In genomic region chr4:95278714-95279095, GRCm38 (mm10) we compare ENCODE assay signal across 8 mouse cellular contexts.
DNase-seq lines count a peak whose midpoint lies in the region; ATAC-seq lines count a peak whose summit lies in the region.
"Had no signal": no experiment of that assay in that cellular context is flagged by ENCODE, and none has a peak within 500 bp of the region (broad histone marks: within the 10 kb centered on the region; RNA-seq: fewer than 3 reads in every experiment).

No protein-coding gene starts in this region.

- DNase-seq in adrenal gland, postnatal 36 days = peak; percentile 30 to 53
- DNase-seq in embryonic facial prominence, embryonic 14.5 days (ENCODE audit: low spot score) = peak; percentile 78
- peak; percentile 77 for DNase-seq in kidney, postnatal 14 days
- no peak for DNase-seq in liver, embryonic 11.5 days (ENCODE audit: low spot score)
- no peak for DNase-seq in layer of hippocampus, postnatal 36 days

- H3K9ac ChIP-seq in embryonic facial prominence, embryonic 14.5 days (ENCODE audit: low read depth, low read length) = no peak overlapping the region
- H3K9ac ChIP-seq in neural tube, embryonic 14.5 days (replicated peaks; ENCODE audit: low read depth, low read length) = no peak overlapping the region
- H3K9ac ChIP-seq in liver, embryonic 11.5 days (ENCODE audit: low read depth, low read length) = no peak overlapping the region
- H3K9ac ChIP-seq: liver, embryonic 14.5 days had no signal

- no peaks in the 10 kb centered on the region for H3K36me3 ChIP-seq in embryonic facial prominence, embryonic 14.5 days (ENCODE audit: control insufficient read depth, insufficient read depth, low read length)
- no peaks in the 10 kb centered on the region for H3K36me3 ChIP-seq in neural tube, embryonic 14.5 days (ENCODE audit: control insufficient read depth, insufficient read depth, low read length)
- no peaks in the 10 kb centered on the region for H3K36me3 ChIP-seq in liver, embryonic 11.5 days (ENCODE audit: control insufficient read depth, insufficient read depth, low read length)

- H3K9me3 ChIP-seq in embryonic facial prominence, embryonic 14.5 days (ENCODE audit: control insufficient read depth, low read length) = no peaks in the 10 kb centered on the region
- no peaks in the 10 kb centered on the region for H3K9me3 ChIP-seq in neural tube, embryonic 14.5 days (ENCODE audit: control insufficient read depth, low read length)
- H3K9me3 ChIP-seq in liver, embryonic 11.5 days (ENCODE audit: control insufficient read depth, low read length) = no peaks in the 10 kb centered on the region

- no peak overlapping the region for H3K4me3 ChIP-seq in embryonic facial prominence, embryonic 14.5 days (ENCODE audit: low read depth, low read length)
- no peak overlapping the region for H3K4me3 ChIP-seq in neural tube, embryonic 14.5 days (ENCODE audit: low read depth, low read length)
- H3K4me3 ChIP-seq in liver, embryonic 11.5 days (ENCODE audit: low read depth, low read length) = no peak overlapping the region

- 17% methylated on average over 13 of the region's 13 CpGs for WGBS in embryonic facial prominence, embryonic 14.5 days
- 4% methylated on average over 13 of the region's 13 CpGs for WGBS in neural tube, embryonic 14.5 days
- 49% methylated on average over 13 of the region's 13 CpGs for WGBS in liver, embryonic 11.5 days

- H3K27me3 ChIP-seq in embryonic facial prominence, embryonic 14.5 days (replicated peaks; ENCODE audit: control insufficient read depth, insufficient read depth, low read length) = no peaks in the 10 kb centered on the region
- no peaks in the 10 kb centered on the region for H3K27me3 ChIP-seq in neural tube, embryonic 14.5 days (ENCODE audit: control insufficient read depth, insufficient read depth, low read length)
- no peaks in the 10 kb centered on the region for H3K27me3 ChIP-seq in liver, embryonic 11.5 days (replicated peaks; ENCODE audit: control insufficient read depth, insufficient read depth, low read length)

- ATAC-seq in embryonic facial prominence, embryonic 14.5 days (ENCODE audit: low read depth) = no peak; the same call in 1 of the 2 replicates
- ATAC-seq in neural tube, embryonic 14.5 days (ENCODE audit: low read depth) = peak; percentile 71
- ATAC-seq in erythroid progenitor cell, adult 5-6 weeks (replicated peaks; ENCODE audit: low FRiP score, poor library complexity, severe bottlenecking) = no peak
- ATAC-seq in liver, embryonic 11.5 days (replicated peaks; ENCODE audit: low FRiP score) = no peak

- H3K4me2 ChIP-seq in embryonic facial prominence, embryonic 14.5 days (ENCODE audit: low read depth, low read length) = peak overlapping the region; percentile 17
- no peak overlapping the region for H3K4me2 ChIP-seq in neural tube, embryonic 14.5 days (ENCODE audit: low read depth, low read length)
- H3K4me2 ChIP-seq in liver, embryonic 11.5 days = no peak overlapping the region

- H3K27ac ChIP-seq in embryonic facial prominence, embryonic 14.5 days (replicated peaks; ENCODE audit: low read depth, low read length) = peak overlapping the region; percentile 56
- peak overlapping the region; percentile 41; the same call in 1 of the 2 replicates for H3K27ac ChIP-seq in neural tube, embryonic 14.5 days (ENCODE audit: low read depth, low read length)
- H3K27ac ChIP-seq in liver, embryonic 11.5 days (ENCODE audit: low read depth, low read length) = no peak overlapping the region
- H3K27ac ChIP-seq: liver, embryonic 14.5 days had no signal

- 0 out of 2 replicates have a peak, but pooled peaks cover 8% of the 10 kb centered on the region for H3K4me1 ChIP-seq in embryonic facial prominence, embryonic 14.5 days (ENCODE audit: control insufficient read depth, insufficient read depth, low read length)
- peaks cover 4% of the 10 kb centered on the region; the same call in 1 of the 2 replicates for H3K4me1 ChIP-seq in neural tube, embryonic 14.5 days (ENCODE audit: control insufficient read depth, insufficient read depth, low read length)
- peaks cover under 1% of the 10 kb centered on the region; the same call in 1 of the 2 replicates for H3K4me1 ChIP-seq in liver, embryonic 11.5 days (replicated peaks; ENCODE audit: control insufficient read depth, insufficient read depth, low read length)

Comparison
In these comparisons a context has a peak if more than half of its experiments do, and no peak if none do; other contexts are left out.
1. DNase-seq: peak in adrenal gland, postnatal 36 days (2 of 2), embryonic facial prominence, embryonic 14.5 days (single experiment) and kidney, postnatal 14 days (single experiment); none in liver, embryonic 11.5 days (single experiment) and layer of hippocampus, postnatal 36 days (0 of 2).